Mouse (Mus musculus): Measurements from ENCODE around the gene H2-T23. TPM values are rescaled to one million over a fixed set of nuclear protein-coding genes. Genes with fewer than 3 reads are reported as not detected.

The H2-T23 gene
- polyA plus RNA-seq, 1 experiment: 5.6 TPM

GRCm38 (mm10) chr17:36019519-36019918 is 13.1 kb downstream of the H2-T23 start:
- no peak for TF ChIP-seq GATA1 (IDR thresholded peaks at IDR 0.05; ENCODE audit: low read length)

GRCm38 (mm10) chr17:36018979-36019378 is 13.7 kb downstream of the H2-T23 start:
- TF ChIP-seq GATA1 (IDR thresholded peaks at IDR 0.05; ENCODE audit: low read length): no peak

GRCm38 (mm10) chr17:36017046-36017445 is 15.6 kb downstream of the H2-T23 start:
- no peak for TF ChIP-seq GATA1 (IDR thresholded peaks at IDR 0.05; ENCODE audit: low read length)

- no peak for TF ChIP-seq GATA1 (IDR thresholded peaks at IDR 0.05; ENCODE audit: low read length)
Observed at GRCm38 (mm10) chr17:36014977-36015376, 17.7 kb downstream of the H2-T23 start.

- no peak for TF ChIP-seq GATA1 (IDR thresholded peaks at IDR 0.05; ENCODE audit: low read length)
Observed at GRCm38 (mm10) chr17:36003331-36003730, 29.3 kb downstream of the H2-T23 start.

GRCm38 (mm10) chr17:36001966-36002365 is 30.7 kb downstream of the H2-T23 start:
- TF ChIP-seq GATA1 (IDR thresholded peaks at IDR 0.05; ENCODE audit: low read length): peak; percentile 94

- TF ChIP-seq GATA1 (IDR thresholded peaks at IDR 0.05; ENCODE audit: low read length): no peak
Observed at GRCm38 (mm10) chr17:36001121-36001897, 31.3 kb downstream of the H2-T23 start.

- TF ChIP-seq GATA1 (IDR thresholded peaks at IDR 0.05; ENCODE audit: low read length): no peak
Observed at GRCm38 (mm10) chr17:36000349-36000748, 32.3 kb downstream of the H2-T23 start.

GRCm38 (mm10) chr17:35999356-35999755 is 33.3 kb downstream of the H2-T23 start:
- TF ChIP-seq GATA1 (IDR thresholded peaks at IDR 0.05; ENCODE audit: low read length): no peak

GRCm38 (mm10) chr17:35998545-35999305 is 33.9 kb downstream of the H2-T23 start:
- TF ChIP-seq GATA1 (IDR thresholded peaks at IDR 0.05; ENCODE audit: low read length): no peak

- TF ChIP-seq GATA1 (IDR thresholded peaks at IDR 0.05; ENCODE audit: low read length): no peak
Observed at GRCm38 (mm10) chr17:35997713-35998510, 34.7 kb downstream of the H2-T23 start.

GRCm38 (mm10) chr17:35996949-35997348 is 35.7 kb downstream of the H2-T23 start:
- no peak for TF ChIP-seq GATA1 (IDR thresholded peaks at IDR 0.05; ENCODE audit: low read length)

- TF ChIP-seq GATA1 (IDR thresholded peaks at IDR 0.05; ENCODE audit: low read length): no peak
Observed at GRCm38 (mm10) chr17:35994879-35995240, 37.8 kb downstream of the H2-T23 start.

GRCm38 (mm10) chr17:35994175-35994878 is 38.3 kb downstream of the H2-T23 start:
- TF ChIP-seq GATA1 (IDR thresholded peaks at IDR 0.05; ENCODE audit: low read length): no peak

GRCm38 (mm10) chr17:35993675-35994074 is 39.0 kb downstream of the H2-T23 start:
- TF ChIP-seq GATA1 (IDR thresholded peaks at IDR 0.05; ENCODE audit: low read length): peak; percentile 9

All from G1E-ER4 (cell line).